Mouse (Mus musculus) effector memory CD4-positive, alpha-beta T cell, adult 5 months (primary cell): Measurements from ENCODE around the gene Bhlhe41. TPM values are rescaled to one million over a fixed set of nuclear protein-coding genes. Genes with fewer than 3 reads are reported as not detected.

Source experiments
- polyA plus RNA-seq: library from polyadenylated mRNA; unstranded; fragments of 100-300 nt; shearing (Covaris generic); gene quantifications from one replicate; pipeline ENCODE4 v1.2.1, GENCODE M21; 2017

The Bhlhe41 gene
- 0.12 TPM for polyA plus RNA-seq

DNA sequence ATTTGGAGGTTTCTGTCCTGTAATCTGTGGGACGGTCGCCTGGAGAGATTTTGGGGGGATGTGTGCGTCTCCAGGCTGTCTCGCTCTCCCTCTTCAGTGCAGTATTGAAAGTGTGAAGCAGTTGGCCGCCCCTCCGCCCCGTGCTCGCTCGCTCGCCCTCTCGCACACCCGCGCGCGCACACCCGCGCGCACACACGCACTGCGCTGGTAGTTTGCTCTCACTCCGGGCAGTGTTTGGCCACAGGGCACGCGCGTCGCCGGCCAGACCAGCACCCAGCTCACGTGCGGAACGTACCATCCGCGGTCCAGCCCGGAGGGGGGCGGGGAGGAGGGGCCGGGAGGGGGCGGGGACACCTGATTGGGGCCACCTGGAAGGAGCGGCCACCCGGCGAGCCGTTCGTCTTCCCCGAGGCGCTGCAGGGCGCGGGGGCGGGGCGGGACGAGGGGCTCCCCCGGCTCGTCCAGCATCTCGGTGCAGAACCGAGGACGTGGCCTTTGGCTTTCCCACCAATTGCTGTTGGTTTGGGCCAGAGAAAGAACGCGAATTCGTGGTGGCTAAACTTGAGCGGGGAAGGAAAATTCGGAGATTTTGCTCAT, at the start of gene Bhlhe41:
Gene Bhlhe41 (minus strand): TSS at position 270 of the 597 bp plus-strand sequence.

Other genes starting within 250 kb of the Bhlhe41 start
- gene Tuba3b, start 249.8 kb downstream of the Bhlhe41 start, polyA plus RNA-seq = not detected
- 0.21 TPM for gene Rassf8, start 118.8 kb downstream of the Bhlhe41 start, polyA plus RNA-seq
- gene Sspn, start 66.1 kb upstream of the Bhlhe41 start, polyA plus RNA-seq = not detected